Mouse (Mus musculus) natural killer cell, adult 2 months (primary cell): ENCODE results near the gene Bmp6.

ENCODE experiments used
- DNase-seq, 2 experiments: peaks; one replicate each; pipeline ENCODE4 v3.0.0; 2022; ENCODE audit warnings: low spot score in 2 of 2

The Bmp6 gene

GRCm38 (mm10) chr13:38511979-38512378 is 167.1 kb downstream of the Bmp6 start:
- DNase-seq: no peak

- DNase-seq: no peak
These were observed 169.0 kb downstream of the Bmp6 start for GRCm38 (mm10) chr13:38513921-38514320.

- DNase-seq: no peak
These were observed 170.5 kb downstream of the Bmp6 start for GRCm38 (mm10) chr13:38515431-38515830.

GRCm38 (mm10) chr13:38515845-38516244 is 170.9 kb downstream of the Bmp6 start:
- DNase-seq: no peak

- DNase-seq: no peak
These were observed 171.7 kb downstream of the Bmp6 start for GRCm38 (mm10) chr13:38516582-38516981.

GRCm38 (mm10) chr13:38520299-38520698 is 175.4 kb downstream of the Bmp6 start:
- no peak for DNase-seq

GRCm38 (mm10) chr13:38522056-38522654 is 177.2 kb downstream of the Bmp6 start:
- no peak for DNase-seq

- DNase-seq: no peak
These were observed 178.3 kb downstream of the Bmp6 start for GRCm38 (mm10) chr13:38523231-38523630.

GRCm38 (mm10) chr13:38525261-38525660 is 180.4 kb downstream of the Bmp6 start:
- no peak for DNase-seq

GRCm38 (mm10) chr13:38526116-38526515 is 181.2 kb downstream of the Bmp6 start:
- no peak for DNase-seq

- DNase-seq: no peak
These were observed 182.3 kb downstream of the Bmp6 start for GRCm38 (mm10) chr13:38527041-38527796.

- peak; percentile 82 to 88 for DNase-seq
These were observed 183.1 kb downstream of the Bmp6 start for GRCm38 (mm10) chr13:38527797-38528650.

- peak in 1 of 2 experiments; percentile 16 for DNase-seq
These were observed 183.9 kb downstream of the Bmp6 start, which contains the start of gene Txndc5 for GRCm38 (mm10) chr13:38528687-38529294. Gene Txndc5, minus strand, starts transcription at chr13:38528824.

GRCm38 (mm10) chr13:38529576-38529975 is 184.7 kb downstream of the Bmp6 start:
- DNase-seq: no peak

- DNase-seq: no peak
These were observed 186.6 kb downstream of the Bmp6 start for GRCm38 (mm10) chr13:38531498-38531897.

- no peak for DNase-seq
These were observed 188.6 kb downstream of the Bmp6 start for GRCm38 (mm10) chr13:38533461-38533860.

GRCm38 (mm10) chr13:38534016-38534415 is 189.1 kb downstream of the Bmp6 start:
- no peak for DNase-seq

GRCm38 (mm10) chr13:38534731-38535130 is 189.8 kb downstream of the Bmp6 start:
- DNase-seq: no peak

GRCm38 (mm10) chr13:38537521-38537920 is 192.6 kb downstream of the Bmp6 start:
- no peak for DNase-seq

GRCm38 (mm10) chr13:38539192-38539900 is 194.4 kb downstream of the Bmp6 start:
- DNase-seq: no peak

- no peak for DNase-seq
These were observed 198.7 kb downstream of the Bmp6 start for GRCm38 (mm10) chr13:38543455-38544125.
